8 mouse cellular contexts compared by ENCODE assay signal in genomic region chr9:31031414-31031843, GRCm38 (mm10). TPM values are rescaled to one million over a fixed set of nuclear protein-coding genes. Genes with fewer than 3 reads are reported as not detected.
DNase-seq lines count a peak whose midpoint lies in the region; ATAC-seq and TF ChIP-seq lines count a peak whose summit lies in the region.

No protein-coding gene starts in this region.

- WGBS in kidney, postnatal 0 days, result 14% methylated on average over 8 of the region's 8 CpGs

- H3K27ac ChIP-seq in kidney, postnatal 0 days, result peak overlapping the region; percentile 99
- no peak overlapping the region for H3K27ac ChIP-seq in cortical plate, adult 2 months (ENCODE audit: insufficient read depth, low read length)

- H3K36me3 ChIP-seq in kidney, postnatal 0 days (ENCODE audit: insufficient read depth, low read length), result no peaks in the 10 kb centered on the region
- H3K36me3 ChIP-seq in myocyte (ENCODE audit: control insufficient read depth, insufficient read depth), result no peaks in the 10 kb centered on the region

- H3K4me1 ChIP-seq in kidney, postnatal 0 days (replicated peaks; ENCODE audit: insufficient read depth, low read length), result peaks cover 13% of the 10 kb centered on the region
- H3K4me1 ChIP-seq in cortical plate, adult 2 months (ENCODE audit: control insufficient read depth, insufficient read depth, low read length), result no peaks in the 10 kb centered on the region

- peak overlapping the region; percentile 85 for H3K4me2 ChIP-seq in kidney, postnatal 0 days (ENCODE audit: low read length)
- peak overlapping the region; percentile 97 for H3K4me2 ChIP-seq in myocyte (ENCODE audit: low read depth)

- H3ac ChIP-seq in myocyte (ENCODE audit: control insufficient read depth, insufficient read length), result peak overlapping the region; percentile 84

- ATAC-seq in kidney, postnatal 0 days (replicated peaks; ENCODE audit: low FRiP score, low read depth), result no peak

- no peak for TF ChIP-seq CTCF in kidney, postnatal 0 days (IDR thresholded peaks at IDR 0.05; ENCODE audit: low read depth)
- no peak for TF ChIP-seq CTCF in cortical plate, adult 2 months (IDR thresholded peaks at IDR 0.05; ENCODE audit: extremely low read depth, insufficient read depth, low read length)

- no peaks in the 10 kb centered on the region for H3K27me3 ChIP-seq in kidney, postnatal 0 days (ENCODE audit: insufficient read depth, low read length)
- no peaks in the 10 kb centered on the region for H3K27me3 ChIP-seq in myocyte (ENCODE audit: control insufficient read depth, insufficient read depth, insufficient read length)

- TF ChIP-seq POLR2A in cortical plate, adult 2 months (IDR thresholded peaks at IDR 0.05; ENCODE audit: extremely low read depth, insufficient read depth, low read length), result no peak
- no peak for TF ChIP-seq POLR2A in myocyte (IDR thresholded peaks at IDR 0.05; ENCODE audit: insufficient read length, low read depth)

- H3K9me3 ChIP-seq in kidney, postnatal 0 days (replicated peaks; ENCODE audit: low read length), result no peaks in the 10 kb centered on the region

- H3K9ac ChIP-seq in kidney, postnatal 0 days (ENCODE audit: low read depth, low read length), result peak overlapping the region; percentile 96

- peaks cover 22% of the 10 kb centered on the region for H3K79me2 ChIP-seq in myocyte (ENCODE audit: control insufficient read depth, insufficient read depth)

- DNase-seq in kidney, postnatal 0 days (ENCODE audit: low spot score), result no peak
- DNase-seq in kidney, adult 9 months, result no peak
- DNase-seq in induced T-regulatory cell, adult 2 months (ENCODE audit: low read depth), result peak; percentile 62
- no peak for DNase-seq in Muller cell, postnatal 12 days (ENCODE audit: inconsistent ontology term)
- DNase-seq in layer of hippocampus, adult 11-12 months (ENCODE audit: low spot score), result no peak
- no peak for DNase-seq in adrenal gland, postnatal 4 days (ENCODE audit: low spot score in 2 of 2)

- H3K4me3 ChIP-seq in kidney, postnatal 0 days (replicated peaks; ENCODE audit: low read depth, low read length), result peak overlapping the region; percentile 93
- peak overlapping the region; percentile 51 for H3K4me3 ChIP-seq in cortical plate, adult 2 months (ENCODE audit: insufficient read depth, low read length)
- peak overlapping the region; percentile 56 for H3K4me3 ChIP-seq in myocyte

TF ChIP-seq in myocyte, 11 proteins besides CTCF, POLR2A, EP300 and RAD21:
- TF ChIP-seq MYOG (IDR thresholded peaks at IDR 0.05; ENCODE audit: control insufficient read depth in 1 of 3, insufficient read depth in 1 of 3, insufficient read length in 2 of 3, low read depth in 2 of 3) (no peak), USF1 (IDR thresholded peaks at IDR 0.05; ENCODE audit: low read depth) (no peak), SRF (IDR thresholded peaks at IDR 0.05; ENCODE audit: control insufficient read depth, insufficient read length, low read depth) (no peak), TCF12 (IDR thresholded peaks at IDR 0.05; ENCODE audit: insufficient read depth, poor library complexity, severe bottlenecking) (no peak), POLR2AphosphoS2 (IDR thresholded peaks at IDR 0.05; ENCODE audit: insufficient read length, low read depth) (no peak), CEBPB (IDR thresholded peaks at IDR 0.05; ENCODE audit: insufficient read depth, poor library complexity, severe bottlenecking) (no peak), MAX (IDR thresholded peaks at IDR 0.05; ENCODE audit: low read depth) (no peak), E2F4 (IDR thresholded peaks at IDR 0.05; ENCODE audit: insufficient read depth) (no peak), MYOD1 (IDR thresholded peaks at IDR 0.05; ENCODE audit: control insufficient read depth in 1 of 3, insufficient read length in 2 of 3, low read depth in 2 of 3) (no peak), REST (IDR thresholded peaks at IDR 0.05; ENCODE audit: insufficient read depth, insufficient read length) (no peak), TCF3 (IDR thresholded peaks at IDR 0.05; ENCODE audit: insufficient read length, low read depth) (no peak)

RNA-seq across cellular contexts. Expression of gene Zbtb44, which starts 1.0 kb away (rescaled TPM):
- polyA plus RNA-seq in kidney, postnatal 0 days (2015; fragmentation: Nextera tagmentation; extraction: Ambion mirVana), result 8.3 and 9.8 TPM in 2 replicates
- polyA plus RNA-seq in cortical plate, adult 2 months (2012; rRNA removed), result 8.5 and 8.6 TPM in 2 replicates
- 4.0 TPM for polyA plus RNA-seq in myocyte (2012; fragmentation: generic; extraction: Trizol)
- total RNA-seq in adrenal gland, postnatal 4 days (2021), result 10 to 100 TPM; 60.5 to 60.8 TPM
